Mouse (Mus musculus): ENCODE measurements around the gene Selplg.

- peak; percentile 87 for TF ChIP-seq CTCF (IDR thresholded peaks at IDR 0.05; ENCODE audit: insufficient read depth, low read length)
- TF ChIP-seq POLR2A (IDR thresholded peaks at IDR 0.05; ENCODE audit: borderline replicate concordance, extremely low read depth, low read depth, low read length), result no peak
Measured at GRCm38 (mm10) chr5:113773664-113774063, 58.8 kb downstream of the Selplg start.

Data from lung, adult 2 months (tissue).